Mouse (Mus musculus) midbrain, embryonic 15.5 days (tissue): ENCODE measurements at regions not wholly inside any gene's neighbourhood (a gene's known extent, or its start where the extent isn't known, plus 50 kb on each side); places are given as distances from the start of the nearest gene placed in this dataset.

ENCODE experiments used
- ATAC-seq: fragments of 200-750 bp; cut with Nextera tagmentation; replicated peaks from 2 replicates; pipeline ENCODE4 v1.8.0; 2017; ENCODE audit warnings: moderate TSS enrichment
- H3K27ac ChIP-seq: fragments of 300-500 bp; sonication (generic); 2 replicates; pipeline ENCODE4 v1.5.1; 2015; ENCODE audit warnings: mild to moderate bottlenecking, inconsistent platforms
- H3K27me3 ChIP-seq: fragments of 300-500 bp; sonication (generic); replicated peaks from 2 replicates; pipeline ENCODE4 v1.6.1; 2015; ENCODE audit warnings: inconsistent platforms
- H3K36me3 ChIP-seq: fragments of 300-500 bp; sonication (generic); replicated peaks from 2 replicates; pipeline ENCODE4 v1.6.1; 2015; ENCODE audit warnings: inconsistent platforms
- H3K4me1 ChIP-seq: fragments of 300-500 bp; sonication (generic); 2 replicates; pipeline ENCODE4 v1.6.1; 2015; ENCODE audit warnings: inconsistent platforms
- H3K4me2 ChIP-seq: fragments of 300-500 bp; sonication (generic); 2 replicates; pipeline ENCODE4 v1.6.1; 2015; ENCODE audit warnings: inconsistent platforms, mild to moderate bottlenecking, moderate library complexity
- H3K4me3 ChIP-seq: fragments of 300-500 bp; sonication (generic); 2 replicates; pipeline ENCODE4 v1.5.1; 2015; ENCODE audit warnings: mild to moderate bottlenecking, inconsistent platforms
- H3K9ac ChIP-seq: fragments of 300-500 bp; sonication (generic); 2 replicates; pipeline ENCODE4 v1.6.1; 2015; ENCODE audit warnings: mild to moderate bottlenecking, inconsistent platforms
- H3K9me3 ChIP-seq: fragments of 300-500 bp; sonication (generic); 2 replicates; pipeline ENCODE4 v1.6.1; 2016; ENCODE audit warnings: inconsistent platforms
- WGBS: fragments of 180-500 bp; shearing (Covaris S2); methylation state at CpG from one replicate; pipeline ENCODE4 v1.1.7; 2015; ENCODE audit warnings: mixed read lengths; 5-methylcytosine and 5-hydroxymethylcytosine counted together

DNA sequence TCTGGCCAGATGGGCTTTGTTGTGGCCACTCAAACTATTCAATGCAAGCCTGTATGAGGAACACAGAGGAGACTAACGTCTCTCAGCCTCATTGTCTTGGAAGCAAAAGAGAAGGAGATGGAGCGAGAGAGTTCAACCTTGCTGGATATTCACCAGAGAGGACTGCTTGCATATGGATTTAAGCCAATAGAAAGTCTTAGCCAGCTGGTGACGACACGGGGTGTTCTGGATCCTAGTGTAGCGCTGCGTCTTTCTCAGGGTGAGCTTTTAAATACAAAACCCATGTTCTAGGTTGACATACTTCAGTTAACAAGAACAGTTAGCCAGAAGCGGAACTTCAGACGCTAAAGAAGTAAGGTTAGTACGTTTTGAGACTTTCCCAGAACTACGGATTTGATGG is 174.9 kb downstream of the Plpp3 start:
- no peak overlapping the region for H3K4me3 ChIP-seq
- no peak overlapping the region for H3K27ac ChIP-seq
- H3K9ac ChIP-seq, result no peak overlapping the region
- H3K36me3 ChIP-seq, result no peaks in the 10 kb centered on the region
- H3K4me2 ChIP-seq, result no peak overlapping the region
- no peaks in the 10 kb centered on the region for H3K27me3 ChIP-seq
- no peak for ATAC-seq
- WGBS, result 92% methylated on average over 10 of the region's 10 CpGs
- H3K9me3 ChIP-seq, result no peaks in the 10 kb centered on the region
- H3K4me1 ChIP-seq, result no peaks in the 10 kb centered on the region

DNA sequence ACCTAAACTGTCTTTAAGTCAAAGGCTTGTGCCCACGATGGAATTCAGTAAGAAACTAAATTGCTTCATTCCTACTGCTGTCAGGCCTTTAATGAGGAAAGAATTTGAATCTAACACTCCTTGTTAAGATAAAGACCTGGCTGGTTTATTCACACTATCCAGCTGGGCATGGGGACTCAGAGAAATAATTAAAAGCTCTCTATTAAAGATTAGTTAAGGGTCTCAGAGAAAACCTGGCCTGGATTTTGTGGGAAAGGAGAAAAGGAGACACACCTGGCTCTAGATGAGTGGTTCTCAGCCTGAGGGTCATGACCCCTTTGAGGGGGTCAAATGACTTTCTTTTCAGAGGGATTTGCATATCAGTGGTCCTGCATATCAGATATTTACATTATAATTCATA is 178.7 kb downstream of the Plpp3 start:
- no peak for ATAC-seq
- no peaks in the 10 kb centered on the region for H3K27me3 ChIP-seq
- 26% methylated on average over 1 of the region's 1 CpGs for WGBS
- no peak overlapping the region for H3K9ac ChIP-seq
- H3K4me1 ChIP-seq, result no peaks in the 10 kb centered on the region
- no peaks in the 10 kb centered on the region for H3K36me3 ChIP-seq
- no peak overlapping the region for H3K4me3 ChIP-seq
- no peaks in the 10 kb centered on the region for H3K9me3 ChIP-seq
- no peak overlapping the region for H3K27ac ChIP-seq
- no peak overlapping the region for H3K4me2 ChIP-seq

DNA sequence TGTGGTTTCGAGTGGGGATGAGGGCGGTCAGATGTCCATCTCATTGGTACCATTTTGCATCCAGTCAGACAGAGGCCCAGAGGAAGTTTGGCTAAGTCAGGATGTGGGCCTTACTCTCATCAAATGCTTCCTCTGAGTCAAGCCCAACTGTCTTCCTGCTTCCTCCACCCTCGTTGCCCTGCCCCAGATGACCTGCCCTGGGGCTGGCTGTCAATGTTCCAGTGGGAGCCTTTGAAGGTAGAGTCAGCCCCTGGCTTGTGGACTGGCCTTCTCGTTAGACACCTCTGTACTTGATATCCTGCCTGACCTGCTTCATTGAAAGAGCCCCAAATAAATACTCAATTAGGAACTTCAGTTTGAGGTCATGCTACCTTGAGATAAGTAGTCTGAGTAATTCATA is 179.4 kb downstream of the Plpp3 start:
- Histone ChIP-seq H3K27me3 (no peaks in the 10 kb centered on the region), H3K4me2 (no peak overlapping the region), H3K9me3 (no peaks in the 10 kb centered on the region), H3K9ac (no peak overlapping the region), H3K36me3 (no peaks in the 10 kb centered on the region), H3K27ac (no peak overlapping the region), H3K4me3 (no peak overlapping the region), H3K4me1 (no peaks in the 10 kb centered on the region)
- ATAC-seq, result no peak
- 77% methylated on average over 4 of the region's 4 CpGs for whole genome bisulfite sequencing

DNA sequence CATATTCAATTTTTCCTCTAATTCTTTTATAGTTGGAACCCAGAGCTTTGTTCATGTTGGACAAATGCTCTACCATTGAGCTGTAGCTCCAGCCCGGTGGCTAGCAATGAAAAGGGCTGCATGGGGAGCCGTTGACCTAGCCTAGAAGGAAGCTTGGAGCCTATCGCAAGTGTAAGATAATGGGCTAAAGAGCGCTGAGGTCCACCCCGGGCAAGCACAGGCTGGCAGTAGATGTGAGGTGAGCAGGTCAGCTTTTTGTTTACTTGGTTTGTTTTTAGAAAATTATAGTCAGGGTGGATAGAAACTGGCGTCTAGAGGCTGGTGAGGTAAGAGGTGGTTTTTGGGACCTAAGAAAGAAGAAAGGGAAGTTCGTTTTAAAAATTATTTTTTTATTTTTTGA is 181.0 kb downstream of the Plpp3 start:
- Histone ChIP-seq H3K4me3 (no peak overlapping the region), H3K27ac (no peak overlapping the region), H3K4me1 (no peaks in the 10 kb centered on the region), H3K36me3 (no peaks in the 10 kb centered on the region), H3K4me2 (no peak overlapping the region), H3K9ac (no peak overlapping the region), H3K9me3 (no peaks in the 10 kb centered on the region), H3K27me3 (no peaks in the 10 kb centered on the region)
- ATAC-seq, result no peak
- 83% methylated on average over 7 of the region's 7 CpGs for WGBS

DNA sequence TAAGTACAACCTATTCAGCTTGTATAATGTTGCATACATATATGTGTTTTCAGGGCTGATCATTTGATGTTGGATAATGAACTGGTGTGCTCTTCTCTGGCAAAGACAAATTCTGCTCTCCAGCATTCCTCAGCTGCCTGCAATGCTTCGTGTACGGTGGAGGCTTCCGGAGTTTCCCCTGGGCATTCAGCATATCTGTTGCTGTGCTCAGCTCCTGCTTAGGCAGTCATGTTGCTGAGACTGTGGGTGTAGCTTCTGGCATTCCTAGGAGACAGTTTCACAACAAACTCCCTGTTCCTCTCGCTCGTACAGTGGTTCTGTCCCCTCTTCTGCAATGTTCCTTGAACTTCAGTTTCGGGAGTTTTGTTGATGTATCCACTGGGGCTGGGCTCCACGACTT is 181.7 kb downstream of the Plpp3 start:
- Histone ChIP-seq H3K27ac (no peak overlapping the region), H3K4me2 (no peak overlapping the region), H3K9me3 (no peaks in the 10 kb centered on the region), H3K27me3 (no peaks in the 10 kb centered on the region), H3K4me1 (no peaks in the 10 kb centered on the region), H3K4me3 (no peak overlapping the region), H3K36me3 (no peaks in the 10 kb centered on the region), H3K9ac (no peak overlapping the region)
- WGBS, result 73% methylated on average over 7 of the region's 7 CpGs
- ATAC-seq, result no peak

DNA sequence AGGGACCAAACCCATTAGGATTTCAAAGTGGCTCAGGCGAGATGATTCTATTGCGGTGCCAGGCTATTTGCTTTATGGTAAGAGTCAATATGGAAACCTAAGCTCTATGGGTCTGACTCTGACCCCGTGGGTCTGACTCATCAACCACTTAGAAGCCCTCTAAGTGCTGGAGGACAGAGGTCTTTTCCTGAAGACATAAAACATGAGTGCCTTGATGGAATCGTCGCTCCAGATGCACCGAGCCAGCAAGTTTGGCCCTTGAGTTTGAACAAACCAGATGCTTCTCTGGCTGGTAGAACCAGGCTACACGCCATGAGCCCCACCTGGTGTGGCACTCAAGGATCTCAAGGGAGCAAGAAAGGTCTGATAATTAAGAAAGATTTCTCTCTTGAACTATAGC is 184.1 kb downstream of the Plpp3 start:
- no peak overlapping the region for H3K4me3 ChIP-seq
- no peaks in the 10 kb centered on the region for H3K27me3 ChIP-seq
- H3K4me1 ChIP-seq, result no peaks in the 10 kb centered on the region
- H3K36me3 ChIP-seq, result no peaks in the 10 kb centered on the region
- WGBS, result 93% methylated on average over 7 of the region's 7 CpGs
- no peak overlapping the region for H3K4me2 ChIP-seq
- no peak overlapping the region for H3K27ac ChIP-seq
- no peak for ATAC-seq
- H3K9ac ChIP-seq, result no peak overlapping the region
- H3K9me3 ChIP-seq, result no peaks in the 10 kb centered on the region

DNA sequence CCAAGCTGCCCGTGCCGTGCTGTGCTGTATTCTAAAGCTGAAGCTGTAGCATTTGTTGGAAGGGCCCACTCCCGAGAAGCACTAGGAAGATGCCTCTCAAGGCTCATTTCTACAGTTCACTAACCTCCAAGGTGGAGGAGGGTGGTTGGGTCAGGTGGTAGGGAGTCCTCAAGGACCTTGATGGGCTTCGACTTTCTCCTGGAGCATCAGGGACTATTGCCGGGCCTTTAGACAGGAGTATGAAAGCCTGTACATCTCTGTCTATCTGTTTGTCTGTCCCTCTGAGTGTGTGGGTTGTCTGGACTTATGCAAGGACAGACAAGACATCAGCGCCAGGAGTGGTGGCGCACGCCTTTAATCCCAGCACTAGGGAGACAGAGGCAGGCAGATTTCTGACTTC is 189.7 kb downstream of the Plpp3 start:
- H3K4me1 ChIP-seq, result no peaks in the 10 kb centered on the region
- no peak overlapping the region for H3K9ac ChIP-seq
- no peaks in the 10 kb centered on the region for H3K9me3 ChIP-seq
- no peak for ATAC-seq
- H3K4me3 ChIP-seq, result no peak overlapping the region
- H3K27ac ChIP-seq, result no peak overlapping the region
- WGBS, result 90% methylated on average over 8 of the region's 8 CpGs
- no peak overlapping the region for H3K4me2 ChIP-seq
- H3K27me3 ChIP-seq, result no peaks in the 10 kb centered on the region
- H3K36me3 ChIP-seq, result no peaks in the 10 kb centered on the region

DNA sequence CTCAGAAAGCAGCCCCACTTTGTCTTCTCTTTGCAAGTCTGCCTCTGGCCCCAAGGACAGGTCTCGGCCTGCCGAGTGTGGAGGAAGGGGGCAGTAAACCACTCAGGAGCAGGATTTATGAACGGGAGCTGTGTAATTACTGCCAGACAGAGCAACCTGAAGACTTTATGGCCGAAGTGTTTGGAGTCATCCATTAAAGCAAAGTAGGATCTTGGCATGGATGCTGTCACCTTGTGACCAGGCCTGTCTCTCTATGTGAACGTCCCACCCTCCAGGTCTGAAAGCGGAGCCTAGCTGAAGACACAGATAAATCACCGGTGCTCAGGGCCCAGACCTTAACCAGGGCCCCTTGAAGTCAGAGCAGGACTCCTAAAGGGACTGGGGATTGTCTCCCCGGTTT is 190.8 kb downstream of the Plpp3 start:
- 87% methylated on average over 8 of the region's 8 CpGs for WGBS
- Histone ChIP-seq H3K4me1 (no peaks in the 10 kb centered on the region), H3K4me2 (no peak overlapping the region), H3K27ac (no peak overlapping the region), H3K36me3 (no peaks in the 10 kb centered on the region), H3K9ac (no peak overlapping the region), H3K27me3 (no peaks in the 10 kb centered on the region), H3K9me3 (no peaks in the 10 kb centered on the region), H3K4me3 (no peak overlapping the region)
- ATAC-seq, result no peak

DNA sequence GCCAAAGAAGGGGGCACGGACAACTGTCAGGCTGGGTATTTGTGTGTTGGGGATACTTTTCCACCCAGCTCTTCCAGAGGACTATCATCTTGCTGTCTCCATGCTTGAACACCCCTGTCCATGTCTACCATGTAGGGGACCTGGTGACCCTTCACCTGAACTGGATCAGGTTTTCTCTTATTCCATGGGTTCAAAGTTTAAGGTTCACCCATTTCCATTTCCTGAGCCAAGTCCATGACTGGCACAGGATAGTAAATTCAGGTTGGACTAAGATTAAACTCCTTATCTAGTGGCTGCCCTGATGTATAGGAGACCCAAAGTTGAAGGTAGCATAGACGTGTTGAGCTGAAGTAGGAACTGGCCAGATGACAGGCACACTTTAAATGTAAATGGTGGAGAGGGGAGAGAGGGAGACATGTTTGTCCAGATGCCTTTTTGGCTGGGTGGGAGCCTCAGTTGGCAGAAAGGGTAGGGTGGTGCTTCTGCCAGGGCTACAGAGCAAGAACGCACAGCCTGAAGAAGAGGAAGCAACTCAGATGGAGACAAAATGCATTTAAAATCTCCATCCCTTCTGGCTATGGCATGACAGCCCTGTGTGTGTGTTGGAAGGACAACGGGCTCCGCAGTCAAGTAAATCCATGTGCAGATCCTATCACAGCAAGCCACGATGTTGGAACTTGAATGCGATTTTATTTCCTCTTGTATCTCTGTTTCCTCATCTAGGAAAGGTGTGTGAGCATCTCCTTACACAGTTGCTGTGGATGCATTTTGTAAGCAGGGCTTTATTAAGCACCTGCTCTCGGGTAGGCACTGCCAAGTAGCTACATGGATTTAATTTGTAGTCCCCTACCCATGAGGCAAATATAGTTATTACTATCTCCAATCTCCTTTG is 192.4 kb downstream of the Plpp3 start:
- H3K4me3 ChIP-seq, result no peak overlapping the region
- H3K36me3 ChIP-seq, result no peaks in the 10 kb centered on the region
- H3K4me1 ChIP-seq, result no peaks in the 10 kb centered on the region
- H3K9ac ChIP-seq, result no peak overlapping the region
- no peaks in the 10 kb centered on the region for H3K9me3 ChIP-seq
- ATAC-seq, result no peak
- H3K27me3 ChIP-seq, result no peaks in the 10 kb centered on the region
- 95% methylated on average over 8 of the region's 8 CpGs for WGBS
- no peak overlapping the region for H3K27ac ChIP-seq
- H3K4me2 ChIP-seq, result no peak overlapping the region

DNA sequence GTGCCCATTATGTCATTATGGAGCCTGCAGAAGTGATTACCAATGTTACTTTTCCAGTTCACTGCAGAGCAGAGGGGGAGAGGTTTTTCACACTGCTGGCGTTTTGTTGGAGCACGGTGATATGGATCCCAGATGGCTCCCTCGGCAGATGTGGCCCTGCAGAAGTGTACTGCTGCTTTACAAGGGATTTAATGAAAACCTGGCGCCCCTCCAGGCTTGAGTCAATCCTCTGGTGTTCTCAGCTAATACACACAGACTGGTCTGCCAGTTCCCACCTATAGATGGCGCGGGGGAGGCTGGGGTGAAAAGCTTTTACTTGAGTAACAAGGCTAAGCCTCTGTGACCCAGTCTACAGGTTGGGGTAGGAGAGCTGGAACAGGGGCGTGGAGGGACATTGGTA is 195.2 kb downstream of the Plpp3 start:
- WGBS, result 61% methylated on average over 7 of the region's 7 CpGs
- no peak overlapping the region for H3K4me2 ChIP-seq

DNA sequence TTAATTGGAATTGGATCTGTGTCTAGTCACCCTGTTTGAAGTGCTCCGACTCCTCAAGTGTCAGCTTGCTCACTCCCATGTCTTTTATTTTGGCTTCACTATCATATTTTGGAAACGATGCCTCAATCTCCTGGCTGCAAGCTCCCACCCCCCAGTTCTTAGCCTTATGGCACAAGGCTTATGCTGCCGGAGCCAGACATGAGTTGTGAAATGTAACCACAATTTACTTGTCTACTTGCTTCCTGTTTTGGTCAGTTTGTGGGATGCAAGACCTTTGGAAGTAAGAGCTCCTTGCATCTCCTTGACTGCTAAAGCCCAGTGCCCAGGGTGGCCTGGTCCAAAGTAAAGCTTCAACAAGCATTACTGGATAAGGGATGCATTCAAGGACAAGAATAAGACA is 195.8 kb downstream of the Plpp3 start:
- H3K4me1 ChIP-seq, result no peaks in the 10 kb centered on the region
- 89% methylated on average over 3 of the region's 3 CpGs for WGBS
- H3K4me3 ChIP-seq, result no peak overlapping the region
- H3K9ac ChIP-seq, result no peak overlapping the region
- H3K9me3 ChIP-seq, result no peaks in the 10 kb centered on the region
- H3K4me2 ChIP-seq, result no peak overlapping the region
- ATAC-seq, result no peak
- no peaks in the 10 kb centered on the region for H3K36me3 ChIP-seq
- no peak overlapping the region for H3K27ac ChIP-seq
- H3K27me3 ChIP-seq, result no peaks in the 10 kb centered on the region

More for the DNA sequence above, 195.2 kb downstream of the Plpp3 start:
- H3K27me3 ChIP-seq, result no peaks in the 10 kb centered on the region
- no peaks in the 10 kb centered on the region for H3K9me3 ChIP-seq
- no peak for ATAC-seq
- H3K4me3 ChIP-seq, result no peak overlapping the region
- H3K27ac ChIP-seq, result no peak overlapping the region
- no peaks in the 10 kb centered on the region for H3K4me1 ChIP-seq
- no peak overlapping the region for H3K9ac ChIP-seq
- H3K36me3 ChIP-seq, result no peaks in the 10 kb centered on the region

DNA sequence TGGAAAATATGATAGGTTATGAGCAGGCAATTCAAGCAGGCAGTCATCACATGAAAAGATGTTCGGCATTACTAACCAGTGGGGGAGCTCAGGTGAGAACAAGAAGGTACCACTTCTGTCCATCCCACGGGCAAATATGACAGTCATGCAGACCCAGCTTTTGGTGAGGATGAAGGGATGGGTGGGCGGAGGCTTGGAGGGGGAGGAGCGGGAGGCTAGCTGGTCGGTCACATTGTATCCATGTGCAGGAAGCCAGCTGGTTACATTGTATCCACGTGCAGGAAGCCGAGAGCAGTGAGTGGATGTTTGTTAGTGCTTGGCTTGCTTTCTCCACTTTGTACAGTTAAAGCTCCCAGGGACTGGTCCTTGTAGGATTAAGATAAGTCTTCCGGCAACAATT is 196.9 kb downstream of the Plpp3 start:
- H3K4me1 ChIP-seq, result no peaks in the 10 kb centered on the region
- 73% methylated on average over 8 of the region's 8 CpGs for WGBS
- no peak overlapping the region for H3K27ac ChIP-seq
- H3K9ac ChIP-seq, result no peak overlapping the region
- H3K36me3 ChIP-seq, result no peaks in the 10 kb centered on the region
- no peak for ATAC-seq
- no peaks in the 10 kb centered on the region for H3K27me3 ChIP-seq
- no peak overlapping the region for H3K4me2 ChIP-seq
- H3K9me3 ChIP-seq, result no peaks in the 10 kb centered on the region
- no peak overlapping the region for H3K4me3 ChIP-seq

DNA sequence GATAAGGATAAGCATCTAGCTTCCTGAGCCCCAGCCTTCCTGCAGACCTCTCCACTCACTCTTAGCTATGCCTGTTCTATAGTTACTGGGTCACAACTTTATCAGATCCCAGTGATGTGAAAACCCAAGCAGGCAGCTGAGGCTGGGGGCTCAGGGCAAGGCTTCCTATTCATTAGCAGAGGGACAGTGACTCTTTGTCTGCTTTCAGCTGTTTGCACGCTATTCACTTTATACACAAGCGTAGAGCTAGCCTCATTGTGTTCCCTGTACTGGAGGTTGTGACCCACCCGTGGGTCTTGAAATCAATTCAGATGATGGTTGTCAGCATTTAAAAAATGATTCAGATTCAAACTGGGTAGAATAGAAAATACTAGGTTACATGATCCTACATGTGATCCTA is 199.5 kb downstream of the Plpp3 start:
- Histone ChIP-seq H3K4me2 (no peak overlapping the region), H3K27me3 (no peaks in the 10 kb centered on the region), H3K9me3 (no peaks in the 10 kb centered on the region), H3K36me3 (no peaks in the 10 kb centered on the region), H3K9ac (no peak overlapping the region), H3K4me3 (no peak overlapping the region), H3K4me1 (no peaks in the 10 kb centered on the region), H3K27ac (no peak overlapping the region)
- whole genome bisulfite sequencing, result 28% methylated on average over 3 of the region's 3 CpGs
- no peak for ATAC-seq
